Mouse (Mus musculus) ovary, postnatal 36 days (tissue): ENCODE results near the gene Gm49388.

Experiments
- DNase-seq: peaks from one replicate; pipeline ENCODE4 v3.0.0; 2022; ENCODE audit warnings: low spot score, mixed read lengths

Gm49388 gene

GRCm38 (mm10) chr7:127785308-127785707 lies at the start of gene Gm49388:
Gene Gm49388 (plus strand): TSS chr7:127785608.
- no peak for DNase-seq

- DNase-seq = peak; percentile 77
These were observed 40.9 kb upstream of the Gm49388 start, which contains the start of gene Fbxl19 for GRCm38 (mm10) chr7:127744366-127745045. Gene Fbxl19 (plus strand): TSS chr7:127744543.

GRCm38 (mm10) chr7:127745251-127745651 lies 40.2 kb upstream of the Gm49388 start:
- DNase-seq = peak; percentile 84

GRCm38 (mm10) chr7:127745652-127746493 lies 39.5 kb upstream of the Gm49388 start:
- DNase-seq = peak; percentile 90

- peak; percentile 49 for DNase-seq
These were observed 38.6 kb upstream of the Gm49388 start for GRCm38 (mm10) chr7:127746494-127747491.

- DNase-seq = no peak
These were observed 37.7 kb upstream of the Gm49388 start for GRCm38 (mm10) chr7:127747559-127748234.

GRCm38 (mm10) chr7:127748235-127748560 lies 37.2 kb upstream of the Gm49388 start:
- DNase-seq = no peak

GRCm38 (mm10) chr7:127750131-127751127 lies 35.0 kb upstream of the Gm49388 start:
- no peak for DNase-seq

- no peak for DNase-seq
These were observed 33.8 kb upstream of the Gm49388 start for GRCm38 (mm10) chr7:127751619-127752018.

GRCm38 (mm10) chr7:127752069-127752468 lies 33.3 kb upstream of the Gm49388 start:
- no peak for DNase-seq

- DNase-seq = no peak
These were observed 32.2 kb upstream of the Gm49388 start for GRCm38 (mm10) chr7:127753158-127753557.

- DNase-seq = no peak
These were observed 31.7 kb upstream of the Gm49388 start for GRCm38 (mm10) chr7:127753741-127754140.

- no peak for DNase-seq
These were observed 25.7 kb upstream of the Gm49388 start for GRCm38 (mm10) chr7:127759716-127760115.

- no peak for DNase-seq
These were observed 24.9 kb upstream of the Gm49388 start for GRCm38 (mm10) chr7:127760478-127760877.

GRCm38 (mm10) chr7:127761026-127761425 lies 24.4 kb upstream of the Gm49388 start:
- DNase-seq = peak; percentile 68

- no peak for DNase-seq
These were observed 21.8 kb upstream of the Gm49388 start for GRCm38 (mm10) chr7:127763642-127764041.

GRCm38 (mm10) chr7:127765756-127766155 lies 19.7 kb upstream of the Gm49388 start:
- no peak for DNase-seq

- no peak for DNase-seq
These were observed 18.4 kb upstream of the Gm49388 start for GRCm38 (mm10) chr7:127766851-127767609.

GRCm38 (mm10) chr7:127767671-127768345 lies 17.6 kb upstream of the Gm49388 start:
- DNase-seq = no peak
